Mouse (Mus musculus) cerebellum, adult 2 months (tissue): ENCODE measurements at regions not wholly inside any gene's neighbourhood (a gene's known extent, or its start where the extent isn't known, plus 50 kb on each side); places are given as distances from the start of the nearest gene placed in this dataset.
A peak's percentile ranks its signal among the peaks of the same experiment; 100 is the strongest.

ENCODE experiments used
- DNase-seq, 2 experiments: peaks; one replicate each; pipeline ENCODE4 v3.0.0; 2021
- H3K27ac ChIP-seq: fragments of 200-500 bp; 2 replicates; pipeline ENCODE4 v1.5.1; 2012; ENCODE audit warnings: low read length, control low read depth, inconsistent platforms; ENCODE audit not compliant: insufficient read depth
- H3K27me3 ChIP-seq: fragments of 200-500 bp; 2 replicates; pipeline ENCODE4 v1.6.1; 2012; ENCODE audit warnings: inconsistent platforms, mild to moderate bottlenecking, low read length, moderate library complexity; ENCODE audit not compliant: control insufficient read depth, insufficient read depth
- H3K4me1 ChIP-seq: fragments of 200-500 bp; 2 replicates; pipeline ENCODE4 v1.6.1; 2011; ENCODE audit warnings: low read length; ENCODE audit not compliant: control insufficient read depth, insufficient read depth
- H3K4me3 ChIP-seq: fragments of 200-500 bp; replicated peaks from 2 replicates; pipeline ENCODE3; 2011; ENCODE audit warnings: mild to moderate bottlenecking, low read depth, low read length, control low read depth; ENCODE audit not compliant: insufficient read depth
- CTCF ChIP-seq: fragments of 200-500 bp; IDR thresholded peaks from 2 replicates; pipeline ENCODE4 v1.5.1; 2011; ENCODE audit warnings: low read depth, mild to moderate bottlenecking, control low read depth, low read length, moderate library complexity, borderline replicate concordance; ENCODE audit not compliant: insufficient read depth
- POLR2A ChIP-seq: fragments of 200-500 bp; IDR thresholded peaks from 2 replicates; pipeline ENCODE4 v1.6.1; 2011; ENCODE audit warnings: low read length, control low read depth, borderline replicate concordance; ENCODE audit not compliant: insufficient read depth
- WGBS: fragments of 180-500 bp; shearing (Covaris S2); methylation state at CpG from one replicate; pipeline ENCODE4 v1.1.7; 2018; 5-methylcytosine and 5-hydroxymethylcytosine counted together

GRCm38 (mm10) chr1:80010724-80011123, 149.7 kb upstream of the Serpine2 start:
- WGBS, result 33% methylated on average over 4 of the region's 4 CpGs
- Histone ChIP-seq H3K27ac (no peak overlapping the region), H3K27me3 (no peaks in the 10 kb centered on the region), H3K4me3 (no peak overlapping the region), H3K4me1 (no peaks in the 10 kb centered on the region)
- no peak for TF ChIP-seq POLR2A
- no peak for DNase-seq

GRCm38 (mm10) chr1:79999081-79999480, 138.1 kb upstream of the Serpine2 start:
- Histone ChIP-seq H3K4me1 (no peaks in the 10 kb centered on the region), H3K27ac (no peak overlapping the region), H3K27me3 (no peaks in the 10 kb centered on the region; the same call in 1 of the 2 replicates), H3K4me3 (no peak overlapping the region)
- TF ChIP-seq POLR2A, result no peak
- TF ChIP-seq CTCF, result no peak
- peak in 1 of 2 experiments; percentile 7 for DNase-seq
- 72% methylated on average over 11 of the region's 11 CpGs for WGBS

DNA sequence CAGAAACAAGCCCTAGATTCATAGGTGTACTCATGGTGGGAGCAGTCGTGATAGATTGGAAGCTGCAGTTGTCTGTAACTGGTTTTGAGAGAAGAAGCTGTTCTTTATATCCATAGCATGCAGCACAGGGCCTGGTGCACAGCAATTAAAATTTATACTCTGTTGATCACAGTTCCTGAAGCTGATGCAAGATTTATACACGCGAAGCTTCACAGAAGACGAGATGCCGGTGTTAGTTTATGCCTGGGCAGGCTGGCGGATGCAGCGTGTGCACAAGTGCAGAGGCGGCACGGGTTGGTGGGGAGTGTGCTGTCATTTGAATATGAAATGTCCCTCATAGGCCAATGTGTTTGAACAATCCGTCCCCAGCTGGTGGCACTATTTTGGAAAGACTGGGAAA, 136.9 kb upstream of the Serpine2 start:
- WGBS, result 93% methylated on average over 10 of the region's 10 CpGs
- no peak for TF ChIP-seq POLR2A
- H3K27ac ChIP-seq, result no peak overlapping the region

DNA sequence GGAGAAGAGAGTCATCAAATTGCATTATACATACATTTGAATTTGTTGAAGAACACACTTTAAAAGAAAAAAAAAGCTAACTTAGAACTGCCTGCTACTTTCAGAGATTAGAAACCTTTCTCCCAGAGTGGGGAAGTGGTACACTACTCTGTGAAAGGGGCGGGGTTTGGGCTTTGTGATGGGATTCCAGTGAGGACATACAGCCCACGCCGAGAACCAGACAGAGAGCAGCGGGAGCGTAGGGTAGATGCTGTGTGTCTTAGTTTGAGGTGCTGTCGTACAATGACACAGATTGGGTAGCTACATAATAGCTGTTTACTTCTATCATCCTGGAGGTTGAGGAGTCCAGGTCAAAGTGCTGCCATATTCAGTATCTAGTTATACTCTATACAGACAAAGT, 136.5 kb upstream of the Serpine2 start:
- 93% methylated on average over 6 of the region's 6 CpGs for WGBS
- no peak for TF ChIP-seq POLR2A
- no peak for TF ChIP-seq CTCF
- H3K27me3 ChIP-seq, result no peaks in the 10 kb centered on the region; the same call in 1 of the 2 replicates
- H3K4me3 ChIP-seq, result no peak overlapping the region
- no peak overlapping the region for H3K27ac ChIP-seq
- H3K4me1 ChIP-seq, result no peaks in the 10 kb centered on the region
- no peak for DNase-seq

More for the DNA sequence above, 136.9 kb upstream of the Serpine2 start:
- H3K4me3 ChIP-seq, result no peak overlapping the region
- no peak for DNase-seq
- no peaks in the 10 kb centered on the region; the same call in 1 of the 2 replicates for H3K27me3 ChIP-seq
- no peaks in the 10 kb centered on the region for H3K4me1 ChIP-seq

DNA sequence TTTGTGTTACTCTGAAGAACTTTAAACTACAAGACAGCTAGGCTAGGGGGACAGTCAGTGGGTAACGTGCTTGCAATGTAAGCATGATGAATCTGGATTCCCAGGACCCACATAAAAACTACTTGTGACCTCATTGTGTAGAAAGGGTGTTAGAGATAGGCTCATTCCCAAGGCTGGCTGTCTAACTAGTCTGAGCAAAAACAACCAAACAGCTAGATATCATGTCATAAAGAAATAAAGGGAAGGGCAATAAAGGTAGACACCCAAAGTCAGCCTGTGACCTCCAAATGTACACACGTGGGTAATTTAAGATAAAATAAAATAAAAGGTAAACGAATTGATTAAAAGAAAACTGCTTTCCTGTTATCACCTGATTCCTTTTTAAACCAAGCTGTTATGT, 123.7 kb upstream of the Serpine2 start:
- Histone ChIP-seq H3K27me3 (no peaks in the 10 kb centered on the region), H3K4me1 (no peaks in the 10 kb centered on the region), H3K27ac (no peak overlapping the region), H3K4me3 (no peak overlapping the region)
- 82% methylated on average over 3 of the region's 3 CpGs for WGBS
- DNase-seq, result no peak
- TF ChIP-seq POLR2A (no peak), CTCF (no peak)

- no peak for TF ChIP-seq CTCF
- TF ChIP-seq POLR2A, result no peak
- 82% methylated on average over 13 of the region's 13 CpGs for WGBS
- no peak overlapping the region for H3K27ac ChIP-seq
- no peak overlapping the region for H3K4me3 ChIP-seq
- no peaks in the 10 kb centered on the region for H3K27me3 ChIP-seq
- H3K4me1 ChIP-seq, result no peaks in the 10 kb centered on the region
- no peak for DNase-seq
These were observed 121.8 kb upstream of the Serpine2 start for GRCm38 (mm10) chr1:79982678-79983280.

DNA sequence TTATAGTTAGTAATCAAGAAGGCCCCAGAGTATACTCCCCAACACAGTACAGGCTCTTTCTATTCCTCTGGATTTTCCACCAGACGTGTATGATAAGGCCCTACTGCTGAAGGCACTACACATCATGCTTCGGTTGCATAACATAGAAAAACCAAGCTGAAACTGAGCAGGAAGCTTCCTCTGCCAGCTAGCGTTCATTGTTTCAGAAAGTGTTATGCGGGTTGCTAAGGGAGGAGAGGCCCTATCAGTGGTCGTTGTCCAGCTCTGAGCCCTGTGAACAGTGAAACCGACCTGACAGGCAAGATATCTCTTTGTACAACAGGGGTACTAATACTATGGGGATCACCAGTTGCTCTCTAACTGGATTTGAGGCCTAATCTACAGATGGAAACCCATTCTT, 118.9 kb upstream of the Serpine2 start:
- DNase-seq, result no peak
- WGBS, result 47% methylated on average over 6 of the region's 6 CpGs
- no peak overlapping the region for H3K4me3 ChIP-seq
- H3K4me1 ChIP-seq, result no peaks in the 10 kb centered on the region
- H3K27ac ChIP-seq, result no peak overlapping the region
- no peaks in the 10 kb centered on the region for H3K27me3 ChIP-seq
- TF ChIP-seq CTCF (no peak), POLR2A (no peak)

GRCm38 (mm10) chr1:79978156-79978555, 117.2 kb upstream of the Serpine2 start:
- no peaks in the 10 kb centered on the region for H3K27me3 ChIP-seq
- H3K4me1 ChIP-seq, result no peaks in the 10 kb centered on the region
- H3K27ac ChIP-seq, result no peak overlapping the region
- DNase-seq, result no peak
- no peak for TF ChIP-seq CTCF
- TF ChIP-seq POLR2A, result no peak
- H3K4me3 ChIP-seq, result no peak overlapping the region
- 71% methylated on average over 5 of the region's 5 CpGs for WGBS

DNA sequence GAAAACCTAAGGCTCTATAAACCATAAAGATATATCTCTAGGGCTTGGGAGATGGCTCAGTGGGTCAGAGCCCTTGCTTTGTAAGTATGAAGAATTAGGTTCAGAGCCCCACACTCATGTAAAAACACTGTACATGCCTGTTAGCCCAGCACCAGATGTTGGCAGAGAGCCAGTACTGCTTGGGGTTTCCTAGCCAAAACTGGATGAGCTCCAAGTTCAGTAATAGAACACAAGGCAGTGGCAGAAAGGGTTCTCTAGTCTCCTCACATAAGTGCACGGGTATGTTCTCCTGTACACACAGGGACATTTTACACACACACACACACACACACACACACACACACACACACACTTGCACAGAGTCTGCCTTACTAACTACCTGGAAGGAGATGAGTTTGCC, 95.1 kb upstream of the Serpine2 start:
- 14% methylated on average over 1 of the region's 1 CpGs for WGBS
- no peaks in the 10 kb centered on the region for H3K4me1 ChIP-seq
- no peak for TF ChIP-seq POLR2A
- no peak for TF ChIP-seq CTCF
- H3K27me3 ChIP-seq, result no peaks in the 10 kb centered on the region; the same call in 1 of the 2 replicates
- peak in 1 of 2 experiments; percentile 10 for DNase-seq
- no peak overlapping the region for H3K4me3 ChIP-seq
- no peak overlapping the region for H3K27ac ChIP-seq
